Mouse (Mus musculus) liver, embryonic 14.5 days (tissue): ENCODE results near the gene Ift80. TPM values are rescaled to one million over a fixed set of nuclear protein-coding genes. Genes with fewer than 3 reads are reported as not detected.

Source experiments
- ATAC-seq: fragments of 200-750 bp; cut with Nextera tagmentation; 2 replicates; pipeline ENCODE4 v1.8.0; 2017; ENCODE audit warnings: moderate number of reproducible peaks, mild to moderate bottlenecking, moderate library complexity; ENCODE audit not compliant: insufficient read depth
- DNase-seq, 3 experiments: peaks; one replicate each; pipeline ENCODE4 v3.0.0-alpha.2; 2012 to 2013; ENCODE audit warnings: low read depth in 3 of 3, low spot score in 3 of 3
- H3K27ac ChIP-seq: fragments of 300-500 bp; sonication (generic); 2 replicates; pipeline ENCODE4 v1.5.1; 2014; ENCODE audit warnings: moderate library complexity, mild to moderate bottlenecking, control low read depth, inconsistent platforms
- H3K27me3 ChIP-seq: fragments of 300-500 bp; sonication (generic); 2 replicates; pipeline ENCODE4 v1.6.1; 2014; ENCODE audit warnings: mild to moderate bottlenecking, low read length, moderate library complexity; ENCODE audit not compliant: control insufficient read depth, insufficient read depth
- H3K36me3 ChIP-seq: fragments of 300-500 bp; sonication (generic); replicated peaks from 2 replicates; pipeline ENCODE4 v1.6.1; 2014; ENCODE audit warnings: low read depth; ENCODE audit not compliant: control insufficient read depth, insufficient read depth
- H3K4me1 ChIP-seq, 2 experiments: fragments of 200-500 bp in 1 of 2; fragments of 300-500 bp in 1 of 2; sonication (generic) in 1 of 2; replicated peaks; 2 replicates each; pipeline ENCODE4 v1.6.1; 2012 to 2014; ENCODE audit warnings: antibody characterized with exemption in 1 of 2, inconsistent platforms in 1 of 2, low read length in 1 of 2; ENCODE audit not compliant: control insufficient read depth in 2 of 2, insufficient read depth in 2 of 2
- H3K4me2 ChIP-seq: fragments of 300-500 bp; sonication (generic); 2 replicates; pipeline ENCODE4 v1.6.1; 2014; ENCODE audit warnings: low read depth, mild to moderate bottlenecking, control low read depth, moderate library complexity
- H3K4me3 ChIP-seq, 2 experiments: fragments of 200-500 bp in 1 of 2; fragments of 300-500 bp in 1 of 2; sonication (generic) in 1 of 2; 2 replicates each; pipeline ENCODE4 v1.5.1; 2012 to 2014; ENCODE audit warnings: low read depth in 2 of 2, low read length in 2 of 2, mild to moderate bottlenecking in 2 of 2, control low read depth in 1 of 2, inconsistent platforms in 1 of 2, moderate library complexity in 1 of 2; ENCODE audit not compliant: insufficient read depth in 1 of 2
- H3K9ac ChIP-seq: fragments of 300-500 bp; sonication (generic); replicated peaks from 2 replicates; pipeline ENCODE4 v1.6.1; 2014; ENCODE audit warnings: mild to moderate bottlenecking, control low read depth, moderate library complexity
- H3K9me3 ChIP-seq: fragments of 300-500 bp; sonication (generic); 2 replicates; pipeline ENCODE4 v1.6.1; 2016; ENCODE audit warnings: low read length, mixed read lengths; ENCODE audit not compliant: control insufficient read depth
- CTCF ChIP-seq: IDR thresholded peaks from 2 replicates; pipeline ENCODE4 v1.5.1; 2016; ENCODE audit warnings: antibody characterized with exemption, low read depth, control low read depth
- EP300 ChIP-seq: IDR thresholded peaks from 2 replicates; pipeline ENCODE4 v1.6.1; 2016; ENCODE audit warnings: antibody characterized with exemption, low read depth
- WGBS: fragments of 180-500 bp; shearing (Covaris S2); extraction: QIAGEN DNeasy Blood & Tissue Kit; methylation state at CpG from one replicate; pipeline ENCODE4 v1.1.7; 2014; ENCODE audit not compliant: insufficient replicate concordance; 5-methylcytosine and 5-hydroxymethylcytosine counted together
- polyA plus RNA-seq, 2 experiments: library from polyadenylated mRNA; depleted of rRNA in 1 of 2; stranded (reverse) in 1 of 2; unstranded in 1 of 2; fragments of >200 nt; fragmentation: Nextera tagmentation in 1 of 2; extraction: Ambion mirVana in 1 of 2; gene quantifications; 2 replicates each; pipeline versions ENCODE4 v1.2.1 to v1.2.3; 2012 to 2014

Gene Ift80
- polyA plus RNA-seq, 2 experiments: 6.2 to 7.8 TPM

GRCm38 (mm10) chr3:69045750-69046149 lies 41.4 kb upstream of the Ift80 start:
- no peak for TF ChIP-seq CTCF
- Histone ChIP-seq H3K9me3 (no peaks in the 10 kb centered on the region), H3K4me2 (peak overlapping the region; percentile 97), H3K4me3 (peak overlapping the region; percentile 76 to 93), H3K27ac (peak overlapping the region; percentile 90), H3K9ac (peak overlapping the region; percentile 94), H3K4me1 (peaks cover 21 to 23% of the 10 kb centered on the region in 2 experiments), H3K36me3 (peaks cover 27% of the 10 kb centered on the region), H3K27me3 (no peaks in the 10 kb centered on the region)
- 19% methylated on average over 13 of the region's 13 CpGs for WGBS
- DNase-seq: no peak
- ATAC-seq: no peak

DNA sequence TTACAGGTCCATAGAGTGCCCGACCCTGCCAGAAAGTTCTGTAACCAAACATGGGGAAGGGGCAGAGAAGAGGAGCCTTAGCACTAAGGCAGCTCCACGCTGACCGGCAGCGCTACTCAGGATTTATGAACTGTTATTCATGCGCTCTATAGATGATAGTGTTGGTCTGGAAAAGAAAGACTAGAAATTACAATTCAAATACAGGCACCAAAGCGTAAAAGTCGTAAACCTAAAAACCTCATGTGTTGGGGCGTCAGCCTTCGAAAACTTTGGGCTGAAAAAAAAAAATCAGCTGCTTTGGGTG lies 41.0 kb upstream of the Ift80 start:
- Histone ChIP-seq H3K36me3 (peaks cover 31% of the 10 kb centered on the region), H3K4me1 (peaks cover 23 to 25% of the 10 kb centered on the region in 2 experiments), H3K27me3 (no peaks in the 10 kb centered on the region), H3K9ac (peak overlapping the region; percentile 94), H3K4me2 (peak overlapping the region; percentile 97), H3K4me3 (peak overlapping the region; percentile 76 to 93), H3K27ac (peak overlapping the region; percentile 90), H3K9me3 (no peaks in the 10 kb centered on the region)
- ATAC-seq: peak; percentile 2; the same call in 1 of the 2 replicates
- DNase-seq: no peak
- 2% methylated on average over 9 of the region's 9 CpGs for WGBS
- TF ChIP-seq CTCF (no peak), EP300 (no peak)

DNA sequence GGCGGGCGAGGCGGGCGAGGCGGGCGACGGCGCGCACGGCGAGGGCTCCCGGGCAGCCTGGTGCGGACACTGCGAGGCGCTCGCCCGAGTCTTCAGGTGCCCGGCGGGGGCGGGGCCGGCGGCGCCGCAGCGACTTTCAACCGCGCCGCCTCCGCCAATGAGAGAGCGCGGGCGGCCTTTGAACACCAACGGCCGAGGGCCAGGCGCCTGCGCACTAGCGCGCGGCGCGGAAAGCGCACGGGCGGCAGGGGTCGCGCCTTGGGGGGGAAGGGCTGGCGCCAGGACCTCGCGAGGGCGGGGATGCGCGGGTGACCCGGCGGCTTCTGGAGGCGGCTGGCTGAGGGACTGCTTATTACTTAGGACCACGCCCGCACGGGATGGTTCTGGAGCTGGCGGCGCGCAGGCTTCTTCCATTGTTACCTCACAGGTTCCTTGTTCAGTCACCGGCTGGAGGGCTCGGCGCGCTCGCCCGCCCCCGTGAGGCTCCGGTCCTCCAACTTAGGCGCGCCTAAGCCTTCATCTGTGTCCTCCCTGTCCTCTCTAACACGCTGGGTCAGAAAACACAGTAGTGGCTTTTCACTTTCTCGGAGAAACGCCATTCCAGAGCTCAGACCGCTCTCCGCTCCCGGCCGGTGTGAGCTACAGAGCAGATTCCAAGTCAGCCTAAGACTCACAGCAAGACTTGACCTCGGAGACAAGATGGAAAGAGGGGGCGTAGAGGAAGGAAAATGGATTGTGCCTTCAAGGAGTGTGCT lies 40.5 kb upstream of the Ift80 start, which contains the start of gene Trim59:
Gene Trim59, minus strand, starts transcription at position 111 of the 755 bp plus-strand sequence.
- Histone ChIP-seq H3K4me1 (peaks cover 27 to 28% of the 10 kb centered on the region in 2 experiments), H3K4me2 (peak within 1 kb of the TSS; percentile 97), H3K36me3 (peaks cover 34% of the 10 kb centered on the region), H3K27me3 (no peaks in the 10 kb centered on the region), H3K27ac (peak within 1 kb of the TSS; percentile 90), H3K9me3 (no peaks in the 10 kb centered on the region), H3K4me3 (peak within 1 kb of the TSS; percentile 76 to 93), H3K9ac (peak within 1 kb of the TSS; percentile 94)
- under 1% methylated on average over 76 of the region's 80 CpGs for WGBS
- 0 out of 2 replicates have a peak, but pooled peaks have one; percentile 26 for TF ChIP-seq EP300
- TF ChIP-seq CTCF: peak; percentile 18; the same call in 1 of the 2 replicates
- DNase-seq: peak; percentile 87 to 89 (median 87)
- ATAC-seq: peak; percentile 92

- WGBS: under 1% methylated on average over 42 of the region's 42 CpGs
- no peaks in the 10 kb centered on the region for H3K27me3 ChIP-seq
- no peaks in the 10 kb centered on the region for H3K9me3 ChIP-seq
- H3K9ac ChIP-seq: peak overlapping the region; percentile 94
- peak overlapping the region; percentile 84 for H3K27ac ChIP-seq
- H3K4me3 ChIP-seq: peak overlapping the region; percentile 76
- TF ChIP-seq CTCF: no peak
- TF ChIP-seq EP300: no peak
- ATAC-seq (peak; percentile 67), DNase-seq (no peak)
- H3K36me3 ChIP-seq: peaks cover 41% of the 10 kb centered on the region
- H3K4me2 ChIP-seq: peak overlapping the region; percentile 74
- peaks cover 26 to 30% of the 10 kb centered on the region in 2 experiments for H3K4me1 ChIP-seq
Measured at GRCm38 (mm10) chr3:69044167-69044591, 39.8 kb upstream of the Ift80 start.

- Histone ChIP-seq H3K4me1 (peaks cover 20 to 25% of the 10 kb centered on the region in 2 experiments), H3K9ac (peak overlapping the region; percentile 69), H3K27ac (peak overlapping the region; percentile 46), H3K9me3 (no peaks in the 10 kb centered on the region), H3K27me3 (no peaks in the 10 kb centered on the region), H3K4me2 (peak overlapping the region; percentile 86), H3K36me3 (peaks cover 61% of the 10 kb centered on the region), H3K4me3 (peak overlapping the region; percentile 63 to 76)
- no peak for ATAC-seq
- DNase-seq: no peak
- no peak for TF ChIP-seq CTCF
- no peak for TF ChIP-seq EP300
- 44% methylated on average over 5 of the region's 5 CpGs for WGBS
Measured at GRCm38 (mm10) chr3:69041298-69041697, 36.9 kb upstream of the Ift80 start.
